Comparison of ENCODE assay signal across 27 mouse cellular contexts in the genomic region with DNA sequence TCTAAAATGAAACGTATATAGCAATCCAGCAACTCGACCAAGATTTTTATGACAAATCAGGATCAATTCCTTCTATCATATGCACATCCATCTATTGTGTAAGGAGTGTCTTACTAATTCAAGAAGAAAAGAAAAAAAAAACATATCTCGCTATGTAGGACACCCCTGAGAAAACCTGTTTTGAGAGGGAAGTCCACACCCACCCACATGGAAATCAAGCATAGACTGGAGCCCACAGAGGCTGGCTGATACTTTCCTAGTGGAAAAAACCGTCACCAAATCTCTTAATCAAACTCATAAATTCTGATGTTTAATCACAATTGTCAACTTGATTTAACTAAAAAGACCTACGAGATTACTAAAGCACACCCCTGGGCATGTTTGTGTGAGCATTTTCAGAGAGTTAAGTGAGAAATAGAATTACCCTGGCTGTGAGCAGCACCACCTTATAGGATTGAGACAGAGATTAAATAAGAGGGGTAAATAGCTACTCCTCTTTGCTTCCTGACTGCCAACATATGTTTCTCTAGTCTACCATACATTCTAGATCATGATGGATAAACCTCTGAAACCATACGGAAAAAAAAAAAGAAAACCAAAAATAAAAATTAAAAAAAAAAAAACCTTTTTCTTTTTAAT.
"Had no signal": no experiment of that assay in that cellular context is flagged by ENCODE, and none has a peak within 500 bp of the region (broad histone marks: within the 10 kb centered on the region; RNA-seq: fewer than 3 reads in every experiment).

No protein-coding gene starts in this region.

- H3K4me2 ChIP-seq: heart, embryonic 11.5 days; heart, embryonic 13.5 days; heart, embryonic 15.5 days; hindbrain, embryonic 13.5 days; hindbrain, embryonic 15.5 days; kidney, embryonic 15.5 days; limb, embryonic 13.5 days; limb, embryonic 15.5 days; liver, embryonic 12.5 days had no signal

- H3K9me3 ChIP-seq: heart, embryonic 13.5 days; heart, embryonic 15.5 days; hindbrain, embryonic 13.5 days; hindbrain, embryonic 15.5 days; kidney, embryonic 15.5 days; limb, embryonic 13.5 days; limb, embryonic 15.5 days; liver, embryonic 12.5 days had no signal

- H3K4me3 ChIP-seq: gastrocnemius, adult 2 months; heart, adult 2 months; heart, embryonic 13.5 days; heart, embryonic 15.5 days; hindbrain, embryonic 13.5 days; hindbrain, embryonic 15.5 days; kidney, embryonic 15.5 days; limb, embryonic 13.5 days; limb, embryonic 15.5 days; liver, embryonic 12.5 days had no signal

- H3K9ac ChIP-seq: heart, embryonic 13.5 days; heart, embryonic 15.5 days; hindbrain, embryonic 13.5 days; hindbrain, embryonic 15.5 days; kidney, embryonic 15.5 days; limb, embryonic 13.5 days; limb, embryonic 15.5 days; liver, embryonic 12.5 days had no signal

- H3K4me1 ChIP-seq: heart, embryonic 13.5 days; heart, embryonic 15.5 days; hindbrain, embryonic 13.5 days; hindbrain, embryonic 15.5 days; kidney, embryonic 15.5 days; limb, embryonic 13.5 days; limb, embryonic 15.5 days; liver, embryonic 12.5 days had no signal

- ATAC-seq: hindbrain, postnatal 0 days; intestine, embryonic 16.5 days; liver, embryonic 12.5 days had no signal

- H3K27ac ChIP-seq: gastrocnemius, adult 2 months; heart, adult 2 months; heart, embryonic 13.5 days; heart, embryonic 15.5 days; hindbrain, embryonic 13.5 days; hindbrain, embryonic 15.5 days; hindbrain, postnatal 0 days; kidney, embryonic 15.5 days; kidney, postnatal 0 days; limb, embryonic 13.5 days; limb, embryonic 15.5 days; liver, embryonic 12.5 days had no signal

- DNase-seq: gastrocnemius, adult 2 months; gastrocnemius, postnatal 10 days; gastrocnemius, postnatal 36 days; heart, adult 11 months; heart, adult 2 months; heart, postnatal 14 days; heart, postnatal 36 days; kidney, adult 11 months; kidney, adult 2 months; kidney, adult 9 months; kidney, postnatal 14 days; kidney, postnatal 36 days; layer of hippocampus, adult 9-11 months; layer of hippocampus, postnatal 36 days; left cerebral cortex, postnatal 4 days had no signal

- H3K27me3 ChIP-seq: heart, embryonic 13.5 days; heart, embryonic 15.5 days; hindbrain, embryonic 13.5 days; hindbrain, embryonic 15.5 days; kidney, embryonic 15.5 days; limb, embryonic 13.5 days; limb, embryonic 15.5 days; liver, embryonic 12.5 days had no signal

- H3K36me3 ChIP-seq: heart, embryonic 13.5 days; heart, embryonic 15.5 days; hindbrain, embryonic 13.5 days; hindbrain, embryonic 15.5 days; kidney, embryonic 15.5 days; limb, embryonic 13.5 days; limb, embryonic 15.5 days; liver, embryonic 12.5 days had no signal
